Mouse (Mus musculus) forebrain, embryonic 11.5 days (tissue): Measurements from ENCODE around the gene Mbip. TPM values are rescaled to one million over a fixed set of nuclear protein-coding genes. Genes with fewer than 3 reads are reported as not detected.

Source experiments
- ATAC-seq: fragments of 200-750 bp; cut with Nextera tagmentation; replicated peaks from 2 replicates; pipeline ENCODE4 v1.8.0; 2017; ENCODE audit warnings: moderate TSS enrichment; ENCODE audit not compliant: low FRiP score
- DNase-seq: peaks from one replicate; pipeline ENCODE4 v3.0.0-alpha.2; 2017; ENCODE audit warnings: low spot score
- H3K27ac ChIP-seq: fragments of 300-500 bp; sonication (generic); 2 replicates; pipeline ENCODE4 v1.5.1; 2014; ENCODE audit warnings: low read depth, low read length
- H3K27me3 ChIP-seq: fragments of 300-500 bp; sonication (generic); 2 replicates; pipeline ENCODE4 v1.6.1; 2014; ENCODE audit warnings: mild to moderate bottlenecking, low read length, mixed read lengths; ENCODE audit not compliant: control insufficient read depth, insufficient read depth
- H3K36me3 ChIP-seq: fragments of 300-500 bp; sonication (generic); 2 replicates; pipeline ENCODE4 v1.6.1; 2014; ENCODE audit warnings: mild to moderate bottlenecking, low read length, moderate library complexity, mixed read lengths; ENCODE audit not compliant: control insufficient read depth, insufficient read depth
- H3K4me1 ChIP-seq: fragments of 300-500 bp; sonication (generic); replicated peaks from 2 replicates; pipeline ENCODE4 v1.6.1; 2014; ENCODE audit warnings: low read length, mixed read lengths; ENCODE audit not compliant: control insufficient read depth, insufficient read depth
- H3K4me2 ChIP-seq: fragments of 300-500 bp; sonication (generic); 2 replicates; pipeline ENCODE4 v1.6.1; 2014; ENCODE audit warnings: low read depth, mild to moderate bottlenecking, low read length, moderate library complexity, mixed read lengths; ENCODE audit not compliant: severe bottlenecking
- H3K4me3 ChIP-seq: fragments of 300-500 bp; sonication (generic); 2 replicates; pipeline ENCODE4 v1.5.1; 2014; ENCODE audit warnings: low read depth, low read length
- H3K9ac ChIP-seq: fragments of 300-500 bp; sonication (generic); 2 replicates; pipeline ENCODE4 v1.6.1; 2014; ENCODE audit warnings: low read length
- H3K9me3 ChIP-seq: fragments of 300-500 bp; sonication (generic); 2 replicates; pipeline ENCODE4 v1.6.1; 2016; ENCODE audit warnings: low read length, mixed read lengths; ENCODE audit not compliant: control insufficient read depth
- WGBS: fragments of 180-500 bp; shearing (Covaris S2); extraction: QIAGEN DNeasy Blood & Tissue Kit; methylation state at CpG from one replicate; pipeline ENCODE4 v1.1.7; 2014; 5-methylcytosine and 5-hydroxymethylcytosine counted together
- polyA plus RNA-seq: library from polyadenylated mRNA; unstranded; fragments of >200 nt; fragmentation: Nextera tagmentation; extraction: Ambion mirVana; gene quantifications from 2 replicates; pipeline ENCODE4 v1.2.1, GENCODE M21; 2014

The Mbip gene
- polyA plus RNA-seq, 1 experiment from 2014 or later: 68.8 TPM

DNA sequence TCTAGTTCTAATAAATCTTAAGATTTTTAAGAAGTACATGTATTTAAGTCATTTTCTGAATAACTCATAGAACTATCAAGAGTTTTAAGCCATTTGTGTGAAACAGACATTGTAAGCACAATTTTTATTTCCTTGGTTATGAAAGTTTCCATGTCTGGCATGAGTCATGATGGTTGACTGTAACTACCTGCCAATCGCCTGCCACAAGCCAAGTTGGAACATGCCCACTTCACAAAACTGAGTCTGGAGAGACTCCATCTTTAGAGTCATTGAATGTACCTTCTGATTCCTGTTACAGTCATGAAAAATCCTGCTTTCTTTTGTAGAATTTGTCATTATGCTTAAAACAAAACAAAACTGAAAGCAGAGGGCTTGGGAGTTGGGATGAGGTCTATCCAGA is 19.8 kb downstream of the Mbip start:
- peaks cover 3% of the 10 kb centered on the region; the same call in 1 of the 2 replicates for H3K36me3 ChIP-seq
- WGBS: 93% methylated on average over 1 of the region's 1 CpGs
- no peak for DNase-seq
- no peaks in the 10 kb centered on the region for H3K4me1 ChIP-seq
- no peak overlapping the region for H3K4me2 ChIP-seq
- H3K4me3 ChIP-seq: no peak overlapping the region
- no peak overlapping the region for H3K27ac ChIP-seq
- no peak overlapping the region for H3K9ac ChIP-seq
- no peak for ATAC-seq
- H3K27me3 ChIP-seq: no peaks in the 10 kb centered on the region
- H3K9me3 ChIP-seq: no peaks in the 10 kb centered on the region

DNA sequence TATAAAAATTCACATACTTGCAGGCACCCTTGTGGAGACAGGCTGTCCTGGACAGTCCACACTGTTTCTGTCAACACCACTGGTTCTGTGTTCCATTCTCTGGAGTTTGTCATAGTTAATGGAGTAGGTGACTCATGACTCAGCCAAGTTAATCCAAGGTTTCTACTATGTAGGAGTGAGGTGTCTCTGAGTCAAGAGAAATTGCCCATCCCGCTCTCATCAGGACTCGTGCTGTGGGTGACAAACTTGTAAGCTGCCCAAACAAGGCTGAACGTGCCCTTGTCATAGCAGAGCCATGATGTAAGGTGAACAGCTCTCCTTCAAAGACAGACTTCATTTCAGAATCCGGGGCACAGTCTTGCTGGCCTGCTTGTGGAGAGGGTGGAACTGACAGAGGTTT is 26.8 kb downstream of the Mbip start:
- no peak overlapping the region for H3K9ac ChIP-seq
- no peak overlapping the region for H3K4me2 ChIP-seq
- no peak for ATAC-seq
- no peak for DNase-seq
- H3K4me3 ChIP-seq: no peak overlapping the region
- WGBS: 91% methylated on average over 4 of the region's 4 CpGs
- no peaks in the 10 kb centered on the region for H3K36me3 ChIP-seq
- H3K9me3 ChIP-seq: no peaks in the 10 kb centered on the region; the same call in 1 of the 2 replicates
- no peaks in the 10 kb centered on the region for H3K27me3 ChIP-seq
- no peak overlapping the region for H3K27ac ChIP-seq
- no peaks in the 10 kb centered on the region for H3K4me1 ChIP-seq

DNA sequence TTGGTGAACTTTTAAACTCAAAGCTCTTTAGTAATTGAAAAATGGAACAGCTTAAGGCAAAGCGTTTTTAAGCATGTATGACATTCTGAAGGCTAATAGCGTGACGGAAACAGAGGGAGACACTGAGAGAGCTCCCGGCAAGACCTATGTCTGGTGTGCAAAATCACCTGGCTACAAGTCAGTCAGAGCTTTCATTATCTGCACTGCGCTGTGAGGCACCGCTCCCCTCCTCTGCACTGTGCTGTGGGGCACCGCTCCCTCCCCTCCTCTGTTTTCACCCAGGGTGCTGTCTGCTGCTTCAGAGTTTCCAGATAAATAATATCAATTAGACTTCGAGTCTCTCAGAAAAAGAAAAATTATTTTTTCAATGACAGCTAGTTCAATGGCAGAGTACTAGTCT is 27.6 kb downstream of the Mbip start:
- Histone ChIP-seq H3K4me1 (no peaks in the 10 kb centered on the region), H3K9ac (no peak overlapping the region), H3K27ac (no peak overlapping the region), H3K9me3 (no peaks in the 10 kb centered on the region; the same call in 1 of the 2 replicates), H3K27me3 (no peaks in the 10 kb centered on the region), H3K36me3 (no peaks in the 10 kb centered on the region), H3K4me3 (no peak overlapping the region), H3K4me2 (no peak overlapping the region)
- DNase-seq: no peak
- ATAC-seq: no peak
- 87% methylated on average over 8 of the region's 8 CpGs for WGBS

DNA sequence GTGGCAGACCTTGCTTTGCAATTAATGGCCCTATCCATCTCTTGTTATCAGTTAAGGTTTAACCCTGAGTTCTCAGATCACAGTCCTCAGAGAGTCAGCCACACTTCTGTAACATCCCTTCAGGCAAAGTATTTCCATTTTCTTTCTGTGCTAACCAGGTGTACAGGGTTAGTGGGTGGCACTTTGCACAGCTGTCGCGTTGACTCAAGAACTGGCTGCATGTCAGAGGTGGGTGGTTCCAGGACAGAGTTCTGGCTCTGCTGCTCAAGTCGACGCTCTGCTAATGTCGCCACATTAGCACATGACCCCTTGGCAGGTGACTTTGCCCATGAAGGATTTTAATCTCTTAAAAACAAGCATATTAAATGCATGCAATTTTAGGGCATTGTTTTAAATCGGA is 39.9 kb downstream of the Mbip start:
- Histone ChIP-seq H3K9ac (no peak overlapping the region), H3K9me3 (no peaks in the 10 kb centered on the region), H3K4me1 (peaks cover 3% of the 10 kb centered on the region; the same call in 1 of the 2 replicates), H3K4me2 (no peak overlapping the region), H3K36me3 (no peaks in the 10 kb centered on the region), H3K27ac (no peak overlapping the region), H3K27me3 (peaks cover 4% of the 10 kb centered on the region), H3K4me3 (no peak overlapping the region)
- WGBS: 84% methylated on average over 6 of the region's 6 CpGs
- DNase-seq (no peak), ATAC-seq (no peak)

DNA sequence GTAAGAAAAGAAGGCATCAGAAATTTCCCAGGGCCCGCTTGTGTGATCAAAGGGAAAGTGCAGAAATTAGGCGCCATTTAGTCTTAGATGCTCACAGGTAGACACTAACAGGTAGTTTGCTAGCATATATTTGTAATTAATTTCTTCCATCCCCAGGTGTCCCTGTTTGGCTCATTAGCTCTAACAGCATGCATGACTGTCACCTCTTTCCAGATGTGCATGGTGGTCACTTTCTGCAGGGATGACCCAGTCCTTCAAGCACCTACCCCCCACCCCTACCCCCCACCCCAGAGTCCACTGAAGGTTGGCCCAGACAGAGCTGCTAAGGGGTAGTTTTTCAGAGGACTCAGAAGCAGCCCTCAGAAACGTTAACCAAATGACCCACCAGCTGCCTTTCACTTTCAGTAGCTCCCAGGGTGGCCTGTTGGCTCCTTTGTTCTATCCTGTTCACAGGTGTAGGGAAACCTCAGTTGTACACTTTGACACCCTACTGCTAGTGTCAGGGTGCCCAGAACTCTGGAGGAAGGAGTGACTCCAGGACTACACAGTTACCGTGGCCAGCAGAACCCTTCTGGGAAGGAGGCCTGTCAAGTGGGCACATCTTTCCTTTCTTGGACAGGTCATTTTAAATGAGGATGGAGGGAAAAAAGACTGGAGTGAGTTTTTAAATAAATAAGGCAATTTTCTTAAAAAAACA is 43.2 kb downstream of the Mbip start:
- Histone ChIP-seq H3K27me3 (peaks cover 7% of the 10 kb centered on the region), H3K4me1 (peaks cover 7% of the 10 kb centered on the region; the same call in 1 of the 2 replicates), H3K4me3 (peak overlapping the region; percentile 24), H3K9me3 (no peaks in the 10 kb centered on the region), H3K9ac (peak overlapping the region; percentile 37), H3K4me2 (peak overlapping the region; percentile 50), H3K27ac (no peak overlapping the region), H3K36me3 (no peaks in the 10 kb centered on the region)
- 39% methylated on average over 4 of the region's 4 CpGs for WGBS
- DNase-seq (no peak), ATAC-seq (peak; percentile 39; the same call in 1 of the 2 replicates)

DNA sequence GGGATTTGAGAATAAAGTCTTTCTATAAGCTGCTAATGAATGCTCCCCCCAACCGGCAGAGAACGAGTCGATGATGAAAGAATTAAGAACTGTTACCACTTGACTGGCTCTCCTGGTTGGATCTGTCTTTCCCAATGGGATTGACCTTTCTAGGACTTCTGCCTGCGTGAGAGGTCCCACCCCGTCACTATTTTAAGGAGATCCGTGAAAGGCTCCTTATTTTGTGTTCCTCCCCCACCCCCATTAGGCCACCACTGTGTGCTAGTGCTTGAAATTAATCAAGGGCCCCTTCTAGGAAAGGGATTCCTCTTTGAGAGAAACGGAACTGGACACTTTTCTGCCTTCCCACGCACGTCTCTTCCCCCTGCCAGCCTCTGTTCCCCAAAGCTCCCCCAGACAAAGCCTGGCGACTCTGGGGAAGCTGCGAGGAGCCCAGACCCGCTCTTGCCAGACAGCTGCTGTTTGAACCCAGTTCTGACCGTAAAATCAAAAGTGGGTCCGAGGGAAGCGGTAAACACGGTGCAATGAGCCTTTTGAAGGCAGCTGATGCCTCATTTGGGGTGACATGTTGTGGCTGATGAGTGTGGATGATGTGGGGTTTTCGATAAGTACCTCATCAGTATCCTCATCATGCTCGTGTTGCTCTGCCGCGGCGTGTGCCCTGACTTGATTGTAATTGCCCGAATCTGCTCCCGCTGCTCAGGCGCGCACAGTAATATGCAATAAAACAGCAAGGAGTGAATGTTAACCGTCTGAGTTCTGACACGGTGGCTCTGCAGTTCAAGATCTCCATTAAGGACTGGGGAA is 44.0 kb downstream of the Mbip start:
- 8% methylated on average over 27 of the region's 27 CpGs for WGBS
- peaks cover 7% of the 10 kb centered on the region for H3K27me3 ChIP-seq
- H3K4me3 ChIP-seq: peak overlapping the region; percentile 24
- H3K4me1 ChIP-seq: peaks cover 7% of the 10 kb centered on the region; the same call in 1 of the 2 replicates
- no peaks in the 10 kb centered on the region for H3K9me3 ChIP-seq
- 0 out of 2 replicates have a peak overlapping the region, but pooled peaks have one; percentile 37 for H3K27ac ChIP-seq
- H3K4me2 ChIP-seq: peak overlapping the region; percentile 50
- ATAC-seq (peak; percentile 69), DNase-seq (peak; percentile 60)
- peak overlapping the region; percentile 37 for H3K9ac ChIP-seq
- no peaks in the 10 kb centered on the region for H3K36me3 ChIP-seq

DNA sequence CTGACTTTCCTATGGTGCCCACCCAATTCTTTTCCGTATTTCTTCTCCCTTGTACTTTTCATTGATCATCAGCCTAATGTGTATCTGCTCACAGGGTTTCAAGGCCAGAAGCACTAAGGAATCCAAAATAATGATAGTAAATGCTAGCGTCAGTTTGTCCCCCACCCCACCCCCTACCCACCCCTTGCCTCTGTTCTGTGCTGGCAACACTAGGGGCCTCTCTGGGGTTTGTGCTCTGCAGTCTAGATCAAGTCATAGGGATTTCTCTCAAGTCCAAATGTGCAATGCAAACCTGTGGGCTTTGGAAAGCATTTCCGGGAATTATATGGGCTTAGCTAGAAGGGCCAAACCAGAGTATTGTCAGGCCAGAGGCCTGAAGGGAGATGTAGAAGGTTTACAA is 46.1 kb downstream of the Mbip start:
- H3K9me3 ChIP-seq: no peaks in the 10 kb centered on the region
- DNase-seq (no peak), ATAC-seq (no peak)
- H3K9ac ChIP-seq: no peak overlapping the region
- no peak overlapping the region for H3K4me2 ChIP-seq
- no peaks in the 10 kb centered on the region for H3K36me3 ChIP-seq
- H3K4me1 ChIP-seq: peaks cover 7% of the 10 kb centered on the region; the same call in 1 of the 2 replicates
- 67% methylated on average over 3 of the region's 3 CpGs for WGBS
- peaks cover 7% of the 10 kb centered on the region for H3K27me3 ChIP-seq
- no peak overlapping the region for H3K27ac ChIP-seq
- H3K4me3 ChIP-seq: no peak overlapping the region

DNA sequence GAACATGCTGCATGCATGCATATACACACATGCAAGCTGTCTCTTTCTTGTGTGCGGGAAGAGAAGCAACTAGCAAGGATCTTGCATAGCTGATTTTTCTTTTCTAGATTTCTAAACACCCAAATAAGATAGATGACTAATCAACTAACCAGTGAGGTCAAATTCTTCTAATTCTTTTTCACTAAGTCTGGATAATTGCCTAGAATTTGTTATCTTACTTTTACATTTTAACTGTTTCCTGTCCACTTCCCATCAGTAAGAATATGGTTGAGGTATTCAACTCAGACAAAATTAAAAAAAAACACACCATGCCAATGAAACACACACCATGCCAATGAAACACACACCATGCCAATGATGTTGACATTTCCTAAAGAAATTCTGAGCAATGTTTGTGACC is 46.8 kb downstream of the Mbip start:
- Histone ChIP-seq H3K9me3 (no peaks in the 10 kb centered on the region), H3K4me1 (peaks cover 7% of the 10 kb centered on the region; the same call in 1 of the 2 replicates), H3K4me3 (no peak overlapping the region), H3K27me3 (peaks cover 7% of the 10 kb centered on the region), H3K27ac (no peak overlapping the region), H3K4me2 (no peak overlapping the region), H3K9ac (no peak overlapping the region), H3K36me3 (no peaks in the 10 kb centered on the region)
- WGBS: 19% methylated on average over 1 of the region's 1 CpGs
- no peak for ATAC-seq
- no peak for DNase-seq
